Mouse (Mus musculus) frontal cortex, postnatal 10 days (tissue): Measurements from ENCODE around the gene Vtn.
A peak's percentile ranks its signal among the peaks of the same experiment; 100 is the strongest.

Experiments used
- DNase-seq, 2 experiments: peaks; one replicate each; pipeline ENCODE4 v3.0.0; 2022; ENCODE audit warnings: low spot score in 2 of 2, mixed read lengths in 1 of 2

Vtn gene

GRCm38 (mm10) chr11:78499004-78499403 is at the start of gene Vtn:
Vtn (plus strand) TSS chr11:78499091.
- no peak for DNase-seq

DNA sequence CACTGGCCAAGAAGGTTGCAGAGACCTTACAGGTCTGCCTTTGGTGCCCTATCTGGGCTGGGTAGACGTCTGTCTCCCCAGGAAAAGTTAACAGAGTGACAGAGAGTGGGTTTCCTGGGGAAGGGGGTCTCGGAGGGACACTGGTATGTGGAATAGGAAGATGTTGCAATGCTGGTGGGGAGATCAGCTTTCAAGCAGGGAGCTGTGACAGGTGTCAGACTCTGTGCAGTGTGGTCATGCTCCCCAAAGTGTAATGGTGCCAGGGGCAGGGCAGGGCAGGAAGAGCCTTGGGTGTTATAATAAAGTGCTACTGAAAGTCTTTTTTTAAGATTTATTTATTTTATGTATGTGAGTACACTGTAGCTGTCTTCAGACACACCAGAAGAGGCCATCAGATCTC is 48.6 kb upstream of the Vtn start:
- DNase-seq: no peak

DNA sequence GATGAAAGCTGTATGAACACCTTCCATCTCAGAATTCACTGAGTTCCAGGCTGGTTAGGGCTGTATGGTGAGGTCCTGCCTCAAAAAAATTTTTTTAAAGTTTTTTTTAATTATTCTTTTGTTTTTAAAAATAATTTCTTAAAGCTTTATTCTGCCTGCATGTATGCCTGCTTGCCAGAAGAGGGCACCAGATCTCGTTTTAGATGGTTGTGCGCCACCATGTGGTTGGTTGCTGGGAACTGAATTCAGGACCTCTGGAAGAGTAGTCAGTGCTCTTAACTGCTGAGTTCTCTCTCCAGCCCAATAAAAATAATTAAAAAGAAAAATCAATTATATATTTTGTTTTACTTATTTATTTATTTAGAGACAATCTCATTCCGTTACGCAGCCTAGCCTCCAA is 45.2 kb upstream of the Vtn start:
- peak in 1 of 2 experiments; percentile 48 for DNase-seq

- DNase-seq: no peak
Observed at GRCm38 (mm10) chr11:78454276-78454675, 44.6 kb upstream of the Vtn start.

DNA sequence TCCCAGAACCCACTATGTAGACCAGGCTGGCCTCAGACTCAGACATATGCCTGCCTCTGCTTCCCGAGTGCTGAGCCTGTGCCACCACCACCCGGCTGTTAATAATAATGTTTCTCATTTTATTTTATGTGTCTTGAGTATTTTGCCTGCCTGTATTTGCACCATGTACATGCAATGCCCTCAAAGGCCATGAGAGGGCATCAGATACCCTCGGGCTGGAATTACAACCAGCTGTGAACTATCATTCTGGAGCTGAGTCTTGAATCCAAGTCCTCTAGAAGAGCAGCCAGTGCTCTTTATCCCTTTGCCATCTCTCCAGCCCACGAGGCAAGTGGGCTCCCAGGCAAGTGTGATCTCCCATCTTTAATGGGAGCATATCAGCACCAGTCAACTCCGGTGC is 43.6 kb upstream of the Vtn start:
- no peak for DNase-seq

DNA sequence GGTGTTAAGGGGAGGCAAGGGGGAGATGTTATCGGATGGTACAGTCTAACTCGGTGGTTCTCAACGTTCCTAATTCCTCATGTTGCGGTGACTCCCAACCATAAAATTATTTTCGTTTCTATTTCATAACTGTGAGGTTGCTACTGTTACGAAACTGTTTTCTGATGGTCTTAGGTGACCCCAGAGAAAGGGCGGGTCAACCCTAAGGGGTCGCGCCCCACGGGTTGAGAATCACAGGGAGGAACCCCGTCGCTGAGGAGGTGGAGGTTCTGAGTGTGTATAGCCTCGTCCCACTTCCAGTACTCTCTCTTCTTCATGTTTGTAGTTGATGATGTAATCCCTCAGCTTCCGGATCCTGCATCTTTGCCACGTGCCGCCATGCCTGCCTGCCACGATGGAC is 40.2 kb upstream of the Vtn start:
- no peak for DNase-seq

DNA sequence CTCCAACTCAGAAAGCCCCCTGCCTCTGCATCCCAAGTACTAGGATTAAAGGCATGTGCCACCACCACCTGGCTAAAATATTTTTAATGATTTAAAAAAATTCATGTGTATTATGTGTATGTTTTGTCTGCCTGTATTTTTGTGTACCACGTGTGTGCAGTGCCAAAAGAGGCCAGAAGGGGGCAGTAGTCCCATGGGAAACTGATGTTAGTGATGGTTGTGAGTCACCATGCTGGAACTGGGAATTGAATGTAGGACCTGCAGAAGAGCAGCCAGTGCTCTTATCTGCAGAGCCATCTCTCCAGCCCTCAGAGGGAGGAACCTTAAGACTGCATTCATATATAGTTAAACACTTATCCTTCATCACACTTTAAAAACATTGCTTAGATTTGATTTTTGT is 37.0 kb upstream of the Vtn start:
- DNase-seq: no peak

- no peak for DNase-seq
Observed at GRCm38 (mm10) chr11:78462669-78463068, 36.2 kb upstream of the Vtn start.

DNA sequence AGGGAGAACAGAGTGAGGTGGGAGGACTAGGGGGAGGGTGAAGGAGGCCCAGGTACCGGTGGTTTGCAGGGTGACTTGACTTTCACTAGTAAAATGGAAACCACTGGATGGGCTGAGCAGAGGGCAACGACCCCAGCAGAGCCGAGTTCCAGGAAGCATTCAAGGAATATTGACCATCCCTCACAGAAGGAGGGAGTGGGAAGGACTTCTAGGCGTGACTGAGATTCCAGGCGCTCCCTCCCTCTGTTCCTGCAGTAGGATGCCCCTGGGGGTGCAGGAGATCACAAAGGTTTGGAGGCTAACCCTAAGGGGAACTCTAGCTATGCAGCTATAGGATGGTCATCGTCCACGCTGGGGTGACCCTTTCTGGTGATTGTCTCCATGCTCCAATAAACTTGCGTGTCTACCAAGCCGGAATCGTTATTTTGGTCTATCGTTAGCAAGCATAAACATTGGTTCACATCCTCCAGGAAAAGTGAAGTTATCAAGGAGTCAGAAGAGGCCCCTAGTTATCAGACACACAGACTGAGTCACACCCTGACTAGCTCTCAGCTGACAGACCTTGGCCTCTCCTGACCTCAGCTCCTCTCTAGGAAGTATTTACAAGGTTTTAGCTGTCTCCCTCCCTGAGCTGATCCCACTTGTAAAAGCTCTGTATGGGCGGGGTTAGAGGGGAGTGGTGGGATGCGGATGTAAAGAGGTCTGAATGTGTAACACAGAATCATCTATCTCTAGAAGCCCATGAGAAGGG is 35.4 kb upstream of the Vtn start:
- no peak for DNase-seq

DNA sequence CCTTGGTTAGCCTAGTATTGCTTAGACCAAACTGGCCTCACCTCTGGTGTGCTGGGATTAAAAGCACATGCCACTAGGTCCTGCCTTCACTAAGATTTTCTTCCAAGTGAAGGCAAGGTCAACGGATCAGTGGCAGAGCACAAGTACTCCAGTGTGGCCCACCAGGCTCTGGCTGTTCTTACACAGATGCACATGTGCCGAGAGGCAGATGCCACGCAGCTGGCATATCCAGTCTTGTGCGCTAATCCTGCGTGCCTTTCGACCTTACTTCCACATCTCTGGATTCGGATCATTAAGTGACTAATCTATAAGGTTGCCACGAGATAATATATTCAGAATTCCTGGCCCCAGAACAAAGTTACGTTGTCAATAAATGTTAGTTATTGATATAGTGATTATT is 33.8 kb upstream of the Vtn start:
- no peak for DNase-seq

- peak; percentile 79 to 83 for DNase-seq
Observed at GRCm38 (mm10) chr11:78465568-78466180, 33.2 kb upstream of the Vtn start, which contains the start of gene Slc46a1. Slc46a1 (plus strand) TSS chr11:78465697.

DNA sequence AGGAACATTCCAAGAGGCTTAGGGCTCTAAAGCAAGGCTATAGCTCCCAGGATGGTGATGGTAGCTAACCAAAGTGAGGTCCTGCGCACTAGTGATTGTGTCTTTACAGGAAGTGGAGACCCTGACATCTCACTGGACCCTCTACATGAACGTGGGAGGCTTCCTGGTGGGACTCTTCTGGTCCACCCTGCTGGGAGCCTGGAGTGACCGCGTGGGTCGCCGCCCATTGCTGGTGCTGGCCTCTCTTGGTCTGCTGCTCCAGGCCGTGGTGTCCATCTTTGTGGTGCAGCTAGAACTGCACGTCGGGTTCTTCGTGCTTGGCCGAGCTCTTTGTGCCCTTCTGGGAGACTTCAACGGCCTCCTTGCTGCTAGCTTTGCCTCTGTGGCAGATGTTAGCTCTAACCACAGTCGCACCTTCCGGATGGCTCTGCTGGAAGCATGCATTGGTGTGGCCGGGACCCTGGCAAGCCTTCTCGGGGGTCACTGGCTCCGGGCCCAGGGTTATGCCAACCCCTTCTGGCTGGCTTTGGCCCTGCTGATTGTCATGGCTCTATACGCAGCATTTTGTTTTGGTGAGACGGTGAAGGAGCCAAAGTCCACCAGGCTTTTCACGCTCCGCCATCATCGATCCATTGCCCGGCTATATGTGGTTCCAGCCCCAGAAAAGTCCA is 32.5 kb upstream of the Vtn start:
- no peak for DNase-seq

- no peak for DNase-seq
Observed at GRCm38 (mm10) chr11:78467515-78467914, 31.4 kb upstream of the Vtn start.

GRCm38 (mm10) chr11:78467932-78468331 is 31.0 kb upstream of the Vtn start:
- DNase-seq: no peak

- DNase-seq: no peak
Observed at GRCm38 (mm10) chr11:78471326-78472103, 27.4 kb upstream of the Vtn start.

- no peak for DNase-seq
Observed at GRCm38 (mm10) chr11:78475289-78475688, 23.6 kb upstream of the Vtn start.

GRCm38 (mm10) chr11:78483639-78484038 is 15.3 kb upstream of the Vtn start:
- no peak for DNase-seq

DNA sequence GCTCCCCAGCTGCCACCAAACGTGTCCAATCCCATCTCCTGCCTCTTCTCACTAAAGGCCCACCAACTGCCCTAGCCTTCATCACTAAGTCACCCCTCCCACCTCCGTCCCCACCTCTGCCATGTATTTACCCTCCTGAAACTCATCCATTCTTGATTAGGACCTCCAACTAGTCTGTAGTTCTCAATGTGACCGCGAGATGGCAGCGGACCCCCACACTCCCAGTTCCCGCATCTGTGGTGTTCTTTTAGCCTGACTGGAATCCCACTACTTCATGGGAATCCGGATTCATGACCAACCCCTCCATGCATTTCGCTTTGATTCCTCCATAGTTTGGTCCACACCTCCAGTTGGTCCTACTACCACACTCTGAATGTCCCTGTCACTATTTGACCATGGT is 10.7 kb upstream of the Vtn start:
- DNase-seq: peak in 1 of 2 experiments; percentile 75

GRCm38 (mm10) chr11:78490781-78491241 is 8.1 kb upstream of the Vtn start:
- DNase-seq: peak; percentile 45 to 53

DNA sequence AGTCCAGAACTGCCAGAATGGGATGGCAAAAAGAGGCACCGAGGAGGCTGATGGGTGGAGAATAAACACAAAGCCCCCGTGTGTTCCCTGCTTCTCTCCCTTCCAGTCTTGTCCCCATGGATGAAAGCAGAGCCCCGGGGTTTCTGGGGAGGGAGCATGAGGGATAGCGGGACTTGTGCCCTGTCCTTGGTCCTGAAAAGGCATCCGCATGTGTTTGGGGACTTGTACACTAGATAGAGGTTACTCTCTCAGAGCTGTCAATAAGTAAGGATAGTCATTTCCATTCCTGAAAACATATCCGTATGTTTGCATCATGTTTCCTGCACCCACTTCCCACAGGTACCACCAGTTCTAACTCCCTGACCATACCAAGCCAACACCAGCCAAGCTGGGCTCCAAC is 3.0 kb upstream of the Vtn start:
- DNase-seq: no peak

DNA sequence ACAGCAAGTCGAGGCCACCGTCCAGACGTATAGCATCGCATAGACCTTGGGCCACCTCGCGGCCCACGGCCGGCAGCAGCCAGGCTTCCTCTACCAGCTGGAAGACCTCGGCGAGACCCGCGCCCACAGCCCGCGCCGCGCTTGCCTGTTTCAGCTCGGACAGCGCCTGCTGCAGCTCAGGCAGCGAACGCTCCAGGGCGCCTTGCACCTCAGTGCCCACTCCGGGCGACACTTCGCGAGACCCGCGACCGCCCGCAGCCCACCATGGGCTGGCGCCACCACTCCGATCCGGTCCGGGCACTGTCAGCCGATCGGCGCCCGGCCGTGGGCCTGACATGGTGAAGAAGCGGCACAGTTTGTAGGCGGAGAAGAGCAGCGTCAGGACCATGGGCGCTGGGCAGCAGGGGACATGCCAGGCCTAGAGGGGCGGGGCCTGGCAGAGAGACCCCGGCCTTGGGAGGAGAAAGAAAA is 1.8 kb upstream of the Vtn start:
- DNase-seq: peak in 1 of 2 experiments; percentile 65
